Mouse (Mus musculus) spleen, adult 18-20 months (tissue): ENCODE results near the gene Nagk.
"Not testable (repeated sequence)": the region's sequence is repeated elsewhere in the genome, so short reads cannot be mapped to it uniquely, and the experiment has no call there.

Experiments used
- DNase-seq, 2 experiments: peaks; one replicate each; pipeline ENCODE4 v3.0.0; 2022; ENCODE audit warnings: mixed read lengths in 2 of 2

The Nagk gene

GRCm38 (mm10) chr6:83818996-83819395, 24.2 kb downstream of the Nagk start:
- no peak for DNase-seq

- DNase-seq, result no peak
These were observed 26.1 kb downstream of the Nagk start for GRCm38 (mm10) chr6:83820727-83821515.

DNA sequence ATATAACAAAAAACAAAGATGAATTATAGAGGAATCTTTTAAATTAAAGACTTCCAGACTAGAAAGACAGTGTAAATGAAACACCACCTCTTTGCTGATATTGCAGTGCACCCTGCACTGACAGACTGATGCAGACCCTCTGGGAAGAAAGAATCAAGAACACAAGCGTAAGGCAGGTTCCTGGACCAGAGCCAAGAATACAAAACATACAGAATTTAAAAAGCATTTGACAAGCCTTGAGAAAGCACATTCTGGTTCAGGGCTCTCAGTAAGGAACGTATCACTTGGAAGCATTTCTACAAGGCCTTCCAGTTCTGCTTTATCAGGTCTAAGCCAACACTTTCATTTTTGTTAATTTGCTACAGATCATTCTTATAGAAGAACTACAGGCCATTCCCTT, 27.1 kb downstream of the Nagk start:
- no peak for DNase-seq

DNA sequence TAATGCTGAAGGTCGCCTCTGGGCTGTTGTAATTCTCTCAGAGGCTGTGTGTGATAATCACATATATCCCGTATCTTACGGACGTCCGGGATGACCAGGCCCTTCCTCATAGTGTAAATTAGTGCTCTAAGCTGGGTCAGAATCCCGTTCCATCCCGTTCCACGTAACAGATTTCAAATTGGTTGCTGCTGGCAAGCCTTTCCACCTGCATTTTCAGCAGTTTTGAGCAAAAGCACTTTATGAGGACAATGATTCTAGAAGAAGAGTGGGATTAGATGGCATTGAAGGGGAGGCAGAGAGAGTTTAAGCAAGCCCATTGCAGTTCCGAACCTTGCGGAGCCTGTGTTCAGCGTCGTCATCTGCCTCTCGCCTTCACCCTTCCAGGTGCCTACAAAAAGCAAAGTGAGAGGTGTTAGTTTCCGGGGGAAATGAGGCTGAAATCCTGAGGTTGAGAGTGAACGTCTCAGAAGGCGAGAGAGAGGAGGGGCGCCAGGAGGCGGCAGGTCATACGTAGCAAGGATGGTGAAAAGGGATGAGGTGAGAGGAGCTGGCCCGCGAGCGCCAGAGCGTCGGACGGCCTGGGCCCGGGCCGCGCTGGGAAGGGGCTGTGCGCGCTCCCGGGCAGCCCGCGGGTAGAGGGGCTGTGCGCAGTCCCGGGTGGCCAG, 36.3 kb downstream of the Nagk start:
- no peak for DNase-seq

DNA sequence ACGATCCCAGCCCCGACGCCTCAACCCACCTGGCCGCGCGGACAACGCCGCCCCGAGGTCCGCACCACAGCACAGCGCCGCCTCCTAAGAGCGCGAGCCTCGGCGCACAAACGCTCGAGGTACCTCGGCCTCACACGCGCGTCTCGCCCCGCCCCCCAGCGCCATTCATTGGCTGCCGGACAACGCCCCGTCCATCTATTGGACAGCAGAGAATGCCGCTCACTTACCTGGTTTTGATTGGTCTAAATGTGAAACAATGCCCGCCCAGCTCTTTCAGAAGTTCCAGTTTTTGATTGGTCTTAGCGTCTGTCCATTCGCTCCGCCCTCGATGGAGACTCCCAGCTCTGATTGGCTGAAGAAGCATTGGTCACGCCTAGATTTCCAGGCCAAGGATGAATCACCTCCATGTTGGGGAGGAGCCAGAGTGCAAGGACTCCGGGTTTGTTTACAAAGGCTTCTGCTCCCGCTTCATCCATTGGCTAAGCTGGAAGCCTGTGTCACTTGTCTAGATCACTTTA, 36.9 kb downstream of the Nagk start, which contains the start of gene Paip2b:
TSS of gene Paip2b (minus strand) at position 136 of the 518 bp plus-strand sequence.
- peak; percentile 94 to 96 for DNase-seq

DNA sequence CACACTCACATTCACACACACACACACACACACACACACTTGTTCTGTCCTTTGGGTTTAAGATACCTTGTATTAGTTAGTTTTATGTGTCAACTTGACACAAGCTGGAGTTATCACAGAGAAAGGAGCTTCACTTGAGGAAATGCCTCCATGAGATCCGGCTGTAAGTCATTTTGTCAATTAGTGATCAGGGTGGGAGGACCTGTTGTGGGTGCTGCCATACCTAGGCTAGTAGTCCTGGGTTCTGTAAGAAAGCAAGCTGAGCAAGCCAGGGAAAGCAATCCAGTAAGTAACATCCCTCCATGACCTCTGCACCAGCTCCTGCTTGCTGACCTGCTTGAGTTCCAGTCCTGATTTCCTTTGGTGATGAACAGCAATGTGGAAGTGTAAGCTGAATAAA, 37.6 kb downstream of the Nagk start:
- not testable (repeated sequence) for DNase-seq

DNA sequence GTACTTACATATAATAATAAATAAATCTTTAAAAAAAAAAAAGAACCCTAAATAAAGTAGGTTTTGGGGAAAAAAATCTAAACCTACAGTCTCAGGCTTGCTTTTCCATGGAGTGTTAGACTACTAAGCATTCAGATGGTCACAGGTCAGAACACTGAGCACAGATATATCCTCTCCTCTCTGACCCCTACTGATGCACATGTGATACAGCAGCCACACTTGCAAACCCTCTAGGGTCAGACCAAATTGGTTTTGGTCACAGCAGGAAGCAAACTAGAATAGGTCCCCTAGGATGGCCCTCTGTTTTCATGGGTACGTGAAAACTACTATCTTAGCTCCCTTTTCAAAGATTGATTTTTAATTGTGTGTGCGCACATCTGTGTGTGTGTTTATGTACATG, 42.0 kb downstream of the Nagk start:
- no peak for DNase-seq

DNA sequence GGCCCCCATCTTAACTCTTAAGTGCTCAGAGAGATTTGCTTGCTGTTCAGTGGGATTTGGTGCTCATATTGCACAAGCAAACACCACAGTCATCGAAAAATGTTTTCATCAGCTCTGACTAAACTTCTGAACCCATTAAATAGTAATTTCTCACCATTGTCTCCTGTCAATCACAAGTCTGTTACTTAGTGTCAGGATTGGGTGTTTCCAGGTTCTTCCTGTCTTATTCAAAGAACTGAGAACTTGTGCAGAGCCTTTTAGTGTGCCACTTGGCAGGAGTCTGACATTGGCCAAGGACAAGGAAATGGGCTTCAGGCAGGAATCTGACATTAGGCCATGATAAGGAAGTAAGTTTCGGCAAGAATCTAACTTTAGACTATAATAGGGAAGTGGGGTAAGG, 43.3 kb downstream of the Nagk start:
- DNase-seq, result no peak

DNA sequence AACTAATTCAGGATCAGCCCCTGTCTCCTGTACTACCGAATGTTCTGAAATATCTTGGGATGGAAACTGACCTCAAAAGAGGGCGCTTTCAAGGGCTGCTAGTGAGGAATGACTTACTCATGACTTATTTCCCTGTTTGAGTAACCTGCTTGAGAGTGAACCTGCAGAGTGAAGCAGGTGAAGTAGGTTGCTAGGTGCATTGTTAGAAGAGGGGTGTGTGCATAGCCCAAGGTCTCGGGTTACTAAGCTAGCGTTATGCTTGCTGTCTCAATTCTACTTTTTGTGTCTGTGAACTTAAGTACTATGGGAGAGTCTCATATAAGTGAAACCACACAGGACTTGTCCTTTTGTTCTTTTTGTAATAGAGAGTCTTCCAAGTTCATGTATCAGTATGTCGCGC, 45.3 kb downstream of the Nagk start:
- DNase-seq, result no peak

DNA sequence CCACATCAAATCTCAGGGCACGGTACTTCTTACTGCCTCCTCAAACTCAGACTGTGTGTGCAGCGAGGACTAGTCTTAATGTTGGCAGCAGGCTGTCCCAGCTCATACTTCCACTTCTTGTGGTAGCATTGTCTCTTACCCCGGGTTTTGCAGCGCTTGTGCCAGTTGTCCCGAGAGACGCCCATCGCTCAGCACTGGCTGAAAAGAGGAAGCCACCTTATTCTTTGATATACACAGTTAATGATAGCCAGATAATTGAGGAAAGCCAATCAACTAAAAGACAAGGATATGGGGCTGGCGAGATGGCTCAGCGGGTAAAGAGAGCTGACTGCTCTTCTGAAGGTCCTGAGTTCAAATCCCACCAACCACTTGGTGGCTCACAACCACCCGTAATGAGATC, 50.1 kb downstream of the Nagk start:
- no peak for DNase-seq

DNA sequence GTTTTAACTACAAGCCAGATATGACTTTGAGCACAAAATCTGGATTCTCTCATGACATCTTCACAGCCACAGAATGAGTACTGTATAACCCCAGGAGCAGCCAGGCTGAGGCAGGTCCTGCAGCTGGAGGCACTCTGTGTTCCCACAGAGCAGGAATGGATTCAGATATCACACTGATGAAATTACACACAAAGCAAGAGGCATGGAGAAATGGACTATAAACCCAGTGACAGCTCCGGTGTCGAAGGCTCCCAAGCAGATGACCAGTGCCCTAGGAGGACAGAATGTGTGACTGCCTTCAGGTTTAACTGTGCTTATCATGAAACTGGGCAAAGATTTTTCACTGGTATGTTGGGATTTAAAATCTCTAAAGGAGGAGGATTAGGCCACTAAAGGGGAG, 51.4 kb downstream of the Nagk start:
- DNase-seq, result no peak

- no peak for DNase-seq
These were observed 54.7 kb downstream of the Nagk start for GRCm38 (mm10) chr6:83849446-83849845.
